Mouse (Mus musculus) neural tube, embryonic 10.5 days (tissue): ENCODE data around the gene Fam166a.

Experiments
- DNase-seq: peaks from one replicate; pipeline ENCODE4 v3.0.0-alpha.2; 2017; ENCODE audit warnings: low spot score; ENCODE audit errors: extremely low spot score

Fam166a gene

DNA sequence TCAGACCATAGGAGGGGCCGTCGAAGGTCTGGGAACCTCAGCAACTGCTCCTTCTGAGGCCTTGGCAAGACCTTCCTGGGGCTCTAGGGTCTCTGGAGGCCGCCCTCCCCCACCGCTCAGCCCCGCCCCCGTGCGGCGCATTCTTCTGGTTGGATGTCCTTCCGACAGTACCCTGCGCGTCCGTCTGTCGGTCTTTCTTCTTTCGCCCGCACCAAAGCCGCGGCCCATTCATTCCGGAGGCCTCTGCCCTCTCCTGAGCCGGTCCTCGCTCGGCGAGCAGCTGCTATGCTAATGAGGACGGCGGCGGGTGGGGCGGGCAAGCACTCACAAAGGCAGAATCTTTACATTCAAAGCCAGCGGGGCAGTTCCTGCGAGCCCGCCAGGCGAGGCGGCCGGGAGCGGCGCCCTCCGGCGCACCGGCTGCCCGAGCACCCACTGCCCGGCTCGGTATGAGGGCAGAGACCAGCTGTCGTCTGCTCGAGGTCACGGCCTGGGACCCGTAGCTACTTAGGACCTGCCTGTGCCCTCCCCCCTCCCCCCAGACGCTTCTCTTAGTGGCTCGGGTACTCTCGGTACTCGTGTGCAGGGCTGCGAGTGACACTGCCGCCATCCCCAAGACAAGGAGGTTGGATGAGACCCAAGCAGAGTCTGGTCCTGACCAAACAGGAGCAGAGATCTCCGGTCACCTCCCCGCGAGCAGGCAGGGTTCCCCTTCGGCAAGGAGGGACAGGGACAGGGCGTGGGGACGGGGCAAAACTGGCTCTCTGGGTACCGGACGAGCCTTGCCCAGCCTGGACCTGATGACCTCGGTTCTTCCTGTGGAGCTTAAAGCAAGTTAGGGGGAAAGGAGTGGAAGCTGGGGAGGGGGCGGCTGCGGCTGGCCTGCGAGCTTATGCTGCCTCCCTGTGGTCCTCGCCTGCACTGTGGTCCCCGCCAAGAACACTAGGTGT is 32.6 kb upstream of the Fam166a start:
- peak; percentile 90 for DNase-seq

- DNase-seq, result no peak
Observed at GRCm38 (mm10) chr2:25186575-25186930, 32.0 kb upstream of the Fam166a start.

DNA sequence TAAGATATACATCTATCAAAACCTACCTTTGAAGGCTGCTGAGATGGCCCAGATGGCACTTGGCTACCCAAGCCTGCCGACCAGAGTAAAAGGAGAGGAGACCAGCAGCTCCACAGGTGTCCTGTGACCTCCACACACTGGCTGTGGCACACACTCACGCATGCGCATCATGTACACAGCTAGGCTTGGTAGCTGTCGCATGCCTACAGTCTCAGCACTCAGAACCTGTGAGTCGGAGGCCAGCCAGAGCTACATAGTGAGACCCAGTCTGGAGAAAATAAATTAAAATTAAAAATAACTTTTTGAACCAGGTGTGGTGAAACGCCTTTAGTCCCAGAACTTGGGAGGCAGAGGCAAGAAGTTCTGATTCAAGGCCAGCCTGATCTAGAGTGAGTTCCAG is 30.7 kb upstream of the Fam166a start:
- no peak for DNase-seq

GRCm38 (mm10) chr2:25193330-25193770 is 25.2 kb upstream of the Fam166a start:
- peak; percentile 82 for DNase-seq

DNA sequence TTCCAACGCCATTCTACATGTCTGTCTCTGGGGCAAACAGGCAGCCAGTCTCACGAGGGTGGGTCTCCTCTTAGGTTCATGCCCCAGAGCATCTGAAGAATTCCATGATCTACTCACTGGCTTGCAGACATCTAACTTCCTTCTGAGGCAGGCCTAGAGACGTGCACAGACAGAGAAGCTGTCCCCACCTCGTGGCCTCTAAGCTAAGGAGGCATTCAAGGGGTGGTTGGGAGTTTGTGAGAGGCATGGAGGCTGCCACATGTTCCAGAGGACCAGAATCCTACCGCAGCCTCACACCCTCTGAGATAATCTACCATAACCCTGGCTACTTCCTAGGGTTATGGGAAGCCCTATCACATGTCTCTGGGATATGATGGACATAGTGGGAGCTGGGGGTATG is 24.5 kb upstream of the Fam166a start:
- DNase-seq, result no peak

DNA sequence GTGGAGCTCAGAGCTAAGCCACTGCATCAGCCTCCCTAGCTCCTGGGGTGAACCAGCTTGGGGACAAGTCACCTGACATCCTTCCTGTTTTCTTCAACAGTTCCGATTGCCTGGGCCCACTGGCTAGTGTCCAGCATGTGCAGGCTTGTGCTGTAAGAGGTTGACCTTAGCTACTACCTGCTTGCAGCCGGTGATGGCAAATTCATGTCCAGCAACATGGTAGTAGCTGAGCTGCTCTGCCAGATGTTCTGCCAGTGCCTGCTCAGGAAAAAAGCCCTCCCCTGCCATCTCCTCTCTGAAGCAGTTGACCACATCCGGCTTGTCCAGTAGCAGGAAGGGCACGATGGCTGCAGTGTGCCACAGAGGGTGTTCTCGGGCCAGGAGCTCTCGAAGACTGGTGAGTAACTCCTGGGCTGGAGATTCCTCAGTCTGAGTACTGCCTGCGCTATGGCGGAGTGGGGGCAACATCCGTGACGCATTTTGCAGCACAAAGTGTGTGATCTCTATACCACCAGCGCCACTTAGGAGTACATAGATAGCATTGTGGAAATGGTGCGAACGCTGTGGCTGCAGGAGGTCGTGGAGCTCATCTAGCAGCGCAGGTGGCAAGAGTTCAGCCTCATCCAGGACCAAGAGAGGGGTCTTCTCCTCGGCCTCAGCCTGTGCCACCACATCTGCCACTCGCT is 23.9 kb upstream of the Fam166a start:
- no peak for DNase-seq

DNA sequence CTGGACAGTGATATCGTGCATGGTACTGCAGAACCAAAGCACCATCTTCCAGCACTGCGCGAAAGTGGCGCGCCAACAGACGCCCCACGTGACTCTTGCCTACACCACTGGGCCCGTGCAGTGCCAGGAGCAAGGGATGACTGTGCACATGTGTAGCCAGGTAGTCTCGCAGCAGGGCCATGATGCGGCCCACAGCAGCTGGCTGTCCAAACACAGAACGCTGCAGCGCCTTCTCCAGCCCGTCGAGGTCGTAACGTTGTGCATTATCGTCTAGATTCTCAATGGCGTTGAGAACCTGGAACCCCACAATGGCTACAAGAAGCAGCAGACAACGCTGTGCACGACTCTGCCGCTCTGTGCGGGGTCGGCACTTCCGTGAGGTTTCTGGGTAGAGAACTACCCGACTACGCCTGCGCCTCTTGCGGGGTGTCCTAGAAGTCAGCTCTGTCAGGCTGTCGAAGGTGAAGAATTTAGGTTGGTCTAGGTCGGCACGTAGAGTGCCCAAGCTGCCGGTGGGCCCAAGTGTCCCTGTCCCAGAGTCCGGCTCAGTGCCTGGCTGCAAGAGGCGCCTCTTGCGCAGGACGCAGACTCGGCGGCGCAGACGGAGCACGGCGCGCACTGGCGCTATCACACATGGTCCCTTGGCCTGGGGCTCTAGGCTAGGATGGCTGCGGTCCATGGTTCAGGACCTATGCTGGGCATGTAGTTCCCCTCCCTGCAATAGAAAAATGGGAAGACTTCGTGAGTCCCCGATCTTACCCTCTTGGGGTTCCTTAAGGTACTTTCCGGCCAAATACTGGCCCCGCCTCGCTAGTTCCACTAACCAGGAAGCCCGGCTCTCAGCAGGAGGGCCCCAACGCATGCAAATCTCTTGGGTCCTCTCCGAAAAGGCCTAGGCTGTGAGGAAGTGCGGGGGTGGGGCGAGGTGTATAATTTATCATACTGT is 23.1 kb upstream of the Fam166a start:
- DNase-seq, result no peak

DNA sequence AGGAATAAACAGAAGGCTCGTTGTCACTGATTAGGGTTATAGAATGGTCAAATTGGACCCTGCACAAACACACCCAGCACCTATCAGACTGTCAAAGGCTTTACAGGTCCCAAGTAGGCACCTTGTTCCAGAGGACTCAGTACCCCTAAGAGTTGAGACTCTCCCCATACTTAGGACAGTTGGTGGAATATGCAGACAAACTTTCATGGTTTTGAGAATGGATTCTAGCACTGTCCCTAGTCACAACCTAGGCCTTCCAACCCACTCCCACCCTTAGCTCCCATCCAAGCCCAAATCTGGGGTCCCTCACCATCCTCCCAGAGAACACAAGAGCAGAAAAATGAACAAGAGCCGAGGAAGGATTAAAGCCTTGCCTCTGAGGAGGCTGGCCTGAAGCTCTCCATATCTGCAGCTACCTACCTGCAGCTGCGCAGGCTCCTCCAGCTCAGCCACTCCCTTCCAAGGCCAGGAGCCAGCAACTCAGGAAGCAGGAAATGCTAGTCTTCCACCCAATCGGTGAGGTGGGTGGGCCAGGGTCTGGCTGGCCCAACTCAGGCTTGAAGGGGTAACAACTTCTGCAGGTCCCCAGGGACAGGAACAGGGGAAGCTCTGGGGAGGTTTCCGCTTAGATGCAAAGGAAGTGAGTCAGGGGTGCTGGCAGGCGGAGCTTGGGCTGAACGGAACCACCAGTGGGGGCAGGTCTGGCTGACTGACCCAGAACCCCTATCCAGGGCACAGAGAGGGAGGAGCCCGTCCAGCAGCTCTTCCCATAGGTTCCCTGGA is 22.2 kb upstream of the Fam166a start, which contains the start of gene Tor4a:
Gene Tor4a, minus strand, starts transcription at position 715 of the 783 bp plus-strand sequence.
- no peak for DNase-seq

- no peak for DNase-seq
Observed at GRCm38 (mm10) chr2:25197191-25197590, 21.4 kb upstream of the Fam166a start.

GRCm38 (mm10) chr2:25197946-25198345 is 20.6 kb upstream of the Fam166a start:
- no peak for DNase-seq

DNA sequence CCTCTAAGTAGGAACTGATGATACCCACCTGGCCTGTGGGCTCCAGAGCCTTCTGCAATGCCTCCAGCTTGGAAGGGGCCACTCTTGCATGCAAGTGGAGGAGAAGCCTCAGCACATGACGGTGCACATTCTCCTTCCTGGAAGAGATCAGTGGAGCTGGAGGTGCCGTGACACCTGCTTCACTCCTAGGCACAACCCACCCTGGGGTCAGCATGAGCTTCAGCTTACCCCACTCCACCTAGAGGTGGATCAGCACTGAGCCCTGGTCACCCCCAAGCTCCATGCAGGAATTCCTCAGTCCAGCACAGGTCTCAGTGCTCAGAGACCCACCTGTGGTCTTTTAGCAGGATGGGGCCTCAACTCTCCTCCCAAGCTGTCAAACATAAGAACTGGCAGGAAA is 17.9 kb upstream of the Fam166a start:
- no peak for DNase-seq

- no peak for DNase-seq
Observed at GRCm38 (mm10) chr2:25203631-25204214, 14.8 kb upstream of the Fam166a start.

DNA sequence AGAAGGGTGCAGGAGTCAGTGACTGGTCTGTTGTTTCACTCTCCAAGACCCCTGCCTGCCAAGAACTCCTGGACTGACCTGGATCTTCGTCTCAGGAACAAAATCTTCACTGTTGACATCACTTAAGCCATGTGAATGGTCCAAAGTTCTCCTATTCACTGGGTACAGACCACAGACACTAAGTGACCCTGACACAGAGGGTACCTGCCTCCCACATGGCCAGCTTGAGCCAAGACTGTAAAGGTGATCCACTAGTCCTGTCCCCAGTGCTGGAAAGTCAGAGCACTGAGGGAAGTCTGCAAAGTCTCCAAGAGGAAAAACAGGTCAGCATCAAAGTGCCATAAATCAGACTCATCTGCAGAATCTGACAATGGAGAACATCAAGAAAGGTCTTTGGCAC is 11.0 kb upstream of the Fam166a start:
- no peak for DNase-seq

DNA sequence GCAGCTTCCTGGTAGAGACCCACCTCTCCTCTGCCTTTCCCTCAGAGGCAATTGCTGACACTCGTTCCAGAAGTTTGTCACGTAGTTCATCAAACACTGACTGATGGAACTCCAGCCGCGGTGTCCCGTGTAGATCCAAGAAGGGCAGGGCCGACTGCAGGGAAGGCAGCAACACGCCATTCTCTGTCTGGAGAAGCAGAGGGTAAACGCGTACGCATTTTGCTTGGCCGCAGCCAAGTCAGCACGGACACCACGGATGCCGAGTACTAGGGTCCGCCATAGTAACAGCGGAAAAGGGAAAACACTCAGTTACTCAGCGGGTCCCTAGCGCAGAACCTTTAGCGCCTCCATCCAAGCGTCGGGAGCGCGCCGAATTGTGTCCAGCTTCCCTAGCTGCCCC is 7.9 kb upstream of the Fam166a start:
- DNase-seq, result no peak

GRCm38 (mm10) chr2:25211121-25211670 is 7.3 kb upstream of the Fam166a start, which contains the start of gene Nelfb:
Gene Nelfb, minus strand, starts transcription at chr2:25211489.
- peak; percentile 96 for DNase-seq

GRCm38 (mm10) chr2:25213266-25213865 is 5.2 kb upstream of the Fam166a start:
- no peak for DNase-seq

GRCm38 (mm10) chr2:25214444-25214843 is 4.1 kb upstream of the Fam166a start, which contains the start of gene Stpg3:
Gene Stpg3, minus strand, starts transcription at chr2:25214637.
- DNase-seq, result no peak

DNA sequence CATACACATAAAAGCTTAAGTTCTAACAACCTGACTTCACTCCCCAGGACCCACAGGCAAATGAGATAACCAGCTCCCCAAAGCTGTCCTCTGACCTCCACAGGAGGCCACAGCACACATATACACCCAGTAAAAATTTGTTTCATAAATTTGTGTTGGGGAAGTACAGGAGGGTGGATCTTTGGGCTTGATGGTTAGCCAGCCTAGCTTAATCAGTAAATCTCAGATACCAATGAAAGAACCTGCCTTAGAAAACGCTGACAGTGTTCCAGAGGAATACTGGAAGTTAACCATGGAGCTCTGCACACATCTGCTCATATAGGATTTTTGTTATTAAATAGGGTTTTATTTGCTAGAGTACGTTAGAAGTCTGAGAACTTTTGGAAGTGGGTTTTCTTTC is 879 bp upstream of the Fam166a start:
- no peak for DNase-seq

DNA sequence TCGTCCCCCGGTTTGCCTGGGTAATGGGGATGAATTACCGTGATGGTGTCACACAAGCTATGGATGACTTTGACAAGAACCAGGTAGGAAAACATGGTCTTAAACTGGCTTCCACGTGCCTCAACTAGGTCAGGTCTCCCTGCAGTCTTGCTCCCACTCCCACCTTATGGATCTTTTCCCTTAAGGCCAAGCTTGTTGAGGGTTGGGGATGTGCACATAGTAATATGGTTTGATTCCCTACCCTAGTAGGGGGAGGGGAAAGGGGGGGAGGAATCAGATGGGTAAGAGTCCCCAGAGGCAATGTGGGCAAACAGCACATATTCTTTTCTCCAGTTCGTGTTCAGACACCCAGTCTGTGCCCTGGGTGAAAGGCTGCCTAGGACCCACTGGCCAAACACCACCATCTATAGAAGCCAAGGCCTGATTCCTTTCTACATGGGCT is 2.8 kb downstream of the Fam166a start:
- DNase-seq, result no peak
